Mouse (Mus musculus): ENCODE data around the gene Acadm.
A peak's percentile ranks its signal among the peaks of the same experiment; 100 is the strongest.

Acadm gene

GRCm38 (mm10) chr3:153944335-153944990 lies at the start of gene Acadm:
Gene Acadm (minus strand): TSS chr3:153944632.
- DNase-seq (ENCODE audit: low spot score in 2 of 2): peak; percentile 84 to 95

GRCm38 (mm10) chr3:153984428-153985340 lies 40.3 kb upstream of the Acadm start:
- DNase-seq (ENCODE audit: low spot score in 2 of 2): peak in 1 of 2 experiments; percentile 28

GRCm38 (mm10) chr3:153980611-153981010 lies 36.2 kb upstream of the Acadm start:
- DNase-seq (ENCODE audit: low spot score in 2 of 2): no peak

GRCm38 (mm10) chr3:153975791-153976190 lies 31.4 kb upstream of the Acadm start:
- DNase-seq (ENCODE audit: low spot score in 2 of 2): no peak

- DNase-seq (ENCODE audit: low spot score in 2 of 2): peak in 1 of 2 experiments; percentile 9
Observed at GRCm38 (mm10) chr3:153975060-153975459, 30.6 kb upstream of the Acadm start.

- DNase-seq (ENCODE audit: low spot score in 2 of 2): peak in 1 of 2 experiments; percentile 11
Observed at GRCm38 (mm10) chr3:153973949-153974760, 29.7 kb upstream of the Acadm start.

GRCm38 (mm10) chr3:153973171-153973948 lies 28.9 kb upstream of the Acadm start, which contains the start of gene Slc44a5:
Gene Slc44a5 (plus strand): TSS chr3:153973436.
- DNase-seq (ENCODE audit: low spot score in 2 of 2): peak in 1 of 2 experiments; percentile 60

GRCm38 (mm10) chr3:153969451-153969850 lies 25.0 kb upstream of the Acadm start:
- DNase-seq (ENCODE audit: low spot score in 2 of 2): no peak

- peak in 1 of 2 experiments; percentile 61 for DNase-seq (ENCODE audit: low spot score in 2 of 2)
Observed at GRCm38 (mm10) chr3:153968549-153968948, 24.1 kb upstream of the Acadm start.

- DNase-seq (ENCODE audit: low spot score in 2 of 2): no peak
Observed at GRCm38 (mm10) chr3:153967447-153967846, 23.0 kb upstream of the Acadm start.

GRCm38 (mm10) chr3:153961632-153962389 lies 17.4 kb upstream of the Acadm start:
- DNase-seq (ENCODE audit: low spot score in 2 of 2): no peak

- no peak for DNase-seq (ENCODE audit: low spot score in 2 of 2)
Observed at GRCm38 (mm10) chr3:153960884-153961283, 16.5 kb upstream of the Acadm start.

GRCm38 (mm10) chr3:153959731-153960207 lies 15.3 kb upstream of the Acadm start:
- no peak for DNase-seq (ENCODE audit: low spot score in 2 of 2)

- DNase-seq (ENCODE audit: low spot score in 2 of 2): peak in 1 of 2 experiments; percentile 21
Observed at GRCm38 (mm10) chr3:153959035-153959730, 14.8 kb upstream of the Acadm start.

GRCm38 (mm10) chr3:153957916-153958315 lies 13.5 kb upstream of the Acadm start:
- DNase-seq (ENCODE audit: low spot score in 2 of 2): no peak

- DNase-seq (ENCODE audit: low spot score in 2 of 2): no peak
Observed at GRCm38 (mm10) chr3:153948176-153948575, 3.7 kb upstream of the Acadm start.

GRCm38 (mm10) chr3:153947271-153947670 lies 2.8 kb upstream of the Acadm start:
- no peak for DNase-seq (ENCODE audit: low spot score in 2 of 2)

- no peak for DNase-seq (ENCODE audit: low spot score in 2 of 2)
Observed at GRCm38 (mm10) chr3:153943901-153944334, 514 bp downstream of the Acadm start.

GRCm38 (mm10) chr3:153943003-153943640 lies 1.3 kb downstream of the Acadm start:
- DNase-seq (ENCODE audit: low spot score in 2 of 2): no peak
